Mouse (Mus musculus) ES-Bruce4 (cell line): Measurements from ENCODE around the gene Tssk2. TPM values are rescaled to one million over a fixed set of nuclear protein-coding genes. Genes with fewer than 3 reads are reported as not detected.

Source experiments
- H3K27ac ChIP-seq: 2 replicates; pipeline ENCODE4 v1.5.1; 2012; ENCODE audit warnings: low read length, inconsistent platforms; ENCODE audit not compliant: insufficient read depth
- H3K27me3 ChIP-seq: 2 replicates; pipeline ENCODE4 v1.6.1; 2012; ENCODE audit warnings: mild to moderate bottlenecking, low read length, inconsistent platforms; ENCODE audit not compliant: control insufficient read depth, poor library complexity, insufficient read depth, severe bottlenecking
- H3K36me3 ChIP-seq: 2 replicates; pipeline ENCODE4 v1.6.1; 2012; ENCODE audit warnings: inconsistent platforms, mild to moderate bottlenecking, low read length, moderate library complexity; ENCODE audit not compliant: control insufficient read depth, poor library complexity, insufficient read depth, severe bottlenecking
- H3K4me1 ChIP-seq: one replicate; pipeline ENCODE4 v1.8.1; 2011; ENCODE audit warnings: low read length; ENCODE audit not compliant: control insufficient read depth, insufficient read depth
- H3K4me3 ChIP-seq: 2 replicates; pipeline ENCODE4 v1.5.1; 2011; ENCODE audit warnings: low read depth, mild to moderate bottlenecking, low read length
- H3K9ac ChIP-seq: 2 replicates; pipeline ENCODE4 v1.6.1; 2012; ENCODE audit warnings: low read depth, mild to moderate bottlenecking, inconsistent platforms; ENCODE audit not compliant: poor library complexity, severe bottlenecking
- H3K9me3 ChIP-seq: replicated peaks from 2 replicates; pipeline ENCODE4 v1.6.1; 2012; ENCODE audit warnings: mild to moderate bottlenecking, low read length, inconsistent platforms; ENCODE audit not compliant: control insufficient read depth, poor library complexity, insufficient read depth, severe bottlenecking
- CTCF ChIP-seq: IDR thresholded peaks from one replicate; pipeline ENCODE4 v1.8.1; 2011; ENCODE audit warnings: low read depth, low read length
- EP300 ChIP-seq: IDR thresholded peaks from 2 replicates; pipeline ENCODE4 v1.6.1; 2011; ENCODE audit warnings: low read depth, low read length; ENCODE audit not compliant: insufficient read depth
- POLR2A ChIP-seq: IDR thresholded peaks from one replicate; pipeline ENCODE4 v1.8.1; 2011; ENCODE audit warnings: low read length; ENCODE audit not compliant: insufficient read depth
- polyA plus RNA-seq: library from polyadenylated mRNA; stranded (reverse); fragments of >200 nt; gene quantifications from 2 replicates; pipeline ENCODE4 v1.2.4, GENCODE M21; 2011; ENCODE audit warnings: low read depth; ENCODE audit not compliant: missing spikeins, insufficient read depth, insufficient read length

Gene Tssk2
- polyA plus RNA-seq, 1 experiment: not detected

GRCm38 (mm10) chr16:17890342-17890727 lies 8.1 kb upstream of the Tssk2 start:
- no peaks in the 10 kb centered on the region for H3K4me1 ChIP-seq
- no peaks in the 10 kb centered on the region for H3K36me3 ChIP-seq
- no peaks in the 10 kb centered on the region for H3K9me3 ChIP-seq
- H3K27ac ChIP-seq: no peak overlapping the region
- no peaks in the 10 kb centered on the region for H3K27me3 ChIP-seq
- peak overlapping the region; percentile 83; the same call in 1 of the 2 replicates for H3K9ac ChIP-seq
- peak overlapping the region; percentile 79; the same call in 1 of the 2 replicates for H3K4me3 ChIP-seq
- TF ChIP-seq CTCF (no peak), POLR2A (no peak), EP300 (no peak)

GRCm38 (mm10) chr16:17890917-17891566 lies 7.4 kb upstream of the Tssk2 start:
- H3K9me3 ChIP-seq: no peaks in the 10 kb centered on the region
- H3K4me3 ChIP-seq: peak overlapping the region; percentile 79
- H3K9ac ChIP-seq: peak overlapping the region; percentile 83
- no peaks in the 10 kb centered on the region for H3K36me3 ChIP-seq
- no peaks in the 10 kb centered on the region for H3K4me1 ChIP-seq
- H3K27ac ChIP-seq: no peak overlapping the region
- TF ChIP-seq CTCF (no peak), POLR2A (no peak)
- H3K27me3 ChIP-seq: no peaks in the 10 kb centered on the region

DNA sequence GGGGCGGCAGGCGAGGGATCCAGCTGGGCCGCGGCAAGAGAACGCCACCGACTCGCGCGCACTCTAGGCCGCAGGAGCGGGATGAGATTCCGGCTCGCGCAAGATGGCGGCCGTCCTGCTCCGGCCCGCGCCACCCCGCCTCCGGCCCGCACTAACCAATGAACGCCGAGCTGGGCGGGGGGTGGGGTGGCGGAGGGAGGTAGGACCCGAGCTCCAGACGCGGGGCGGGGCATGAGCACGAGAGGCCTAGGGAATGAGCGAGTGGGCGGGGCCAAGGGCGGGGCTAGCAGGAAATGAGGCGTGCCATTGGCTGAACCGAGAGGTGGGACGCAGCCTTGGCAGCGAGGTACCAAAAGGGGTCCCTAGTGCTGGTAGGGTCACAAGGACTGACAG lies 6.9 kb upstream of the Tssk2 start, which contains the start of gene Gm20518:
Gene Gm20518, minus strand, starts transcription at position 105 of the 393 bp plus-strand sequence.
- no peak for TF ChIP-seq EP300
- peak; percentile 46 for TF ChIP-seq POLR2A
- peak within 1 kb of the TSS; percentile 83 for H3K9ac ChIP-seq
- no peaks in the 10 kb centered on the region for H3K9me3 ChIP-seq
- H3K4me3 ChIP-seq: peak within 1 kb of the TSS; percentile 79
- no peaks in the 10 kb centered on the region for H3K36me3 ChIP-seq
- no peak within 1 kb of the TSS for H3K27ac ChIP-seq
- H3K4me1 ChIP-seq: no peaks in the 10 kb centered on the region
- no peaks in the 10 kb centered on the region for H3K27me3 ChIP-seq

DNA sequence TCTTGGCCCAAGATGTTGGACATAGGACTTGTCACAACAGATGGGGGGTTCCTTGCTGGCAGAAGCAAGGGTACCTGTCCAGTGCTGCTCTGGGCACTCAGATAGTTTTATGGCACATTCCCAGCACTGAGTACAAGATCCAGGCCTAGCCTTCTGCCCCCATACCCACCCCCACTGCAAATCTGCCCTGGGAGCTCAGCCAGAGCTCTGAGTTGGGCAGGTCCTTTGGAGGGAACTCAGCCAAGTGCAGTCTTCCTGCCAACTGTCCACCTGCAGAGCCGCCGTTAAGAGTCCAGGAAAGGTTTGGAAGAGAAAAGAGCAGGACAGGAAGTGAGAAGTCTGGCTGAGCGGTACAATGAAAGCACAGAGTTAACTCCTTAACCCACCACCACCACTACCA lies 5.8 kb upstream of the Tssk2 start:
- Histone ChIP-seq H3K27me3 (no peaks in the 10 kb centered on the region), H3K4me1 (no peaks in the 10 kb centered on the region), H3K4me3 (no peak overlapping the region), H3K9ac (no peak overlapping the region), H3K27ac (no peak overlapping the region), H3K36me3 (no peaks in the 10 kb centered on the region), H3K9me3 (no peaks in the 10 kb centered on the region)
- TF ChIP-seq CTCF: no peak
- TF ChIP-seq POLR2A: no peak
- no peak for TF ChIP-seq EP300

DNA sequence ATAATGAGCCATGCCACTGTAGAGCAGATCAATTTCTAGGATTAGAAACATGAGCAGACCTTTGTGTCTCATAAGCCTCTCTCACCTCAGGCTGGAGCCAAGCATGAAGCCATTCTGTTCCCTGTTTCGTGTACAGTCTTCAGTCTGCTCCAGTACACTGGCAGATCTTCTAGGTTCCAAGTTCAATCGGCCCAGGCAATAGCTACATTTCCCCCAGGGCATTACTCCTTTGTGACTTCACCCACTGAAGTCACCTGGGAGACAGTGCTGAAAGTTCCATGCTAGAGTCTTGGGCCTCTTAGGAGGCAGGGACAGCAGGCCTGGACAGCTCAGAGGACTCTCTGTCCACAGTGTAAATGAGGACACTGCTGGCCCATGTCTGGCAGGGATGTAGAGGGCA lies 4.5 kb upstream of the Tssk2 start, which contains the start of gene Tssk1:
Gene Tssk1, plus strand, starts transcription at position 301 of the 400 bp plus-strand sequence.
- no peak for TF ChIP-seq POLR2A
- TF ChIP-seq EP300: no peak
- no peak for TF ChIP-seq CTCF
- Histone ChIP-seq H3K9me3 (no peaks in the 10 kb centered on the region), H3K4me1 (no peaks in the 10 kb centered on the region), H3K36me3 (no peaks in the 10 kb centered on the region), H3K4me3 (no peak within 1 kb of the TSS), H3K27ac (no peak within 1 kb of the TSS), H3K9ac (no peak within 1 kb of the TSS), H3K27me3 (no peaks in the 10 kb centered on the region)

- H3K9me3 ChIP-seq: no peaks in the 10 kb centered on the region
- no peak overlapping the region for H3K4me3 ChIP-seq
- TF ChIP-seq CTCF (no peak), EP300 (no peak), POLR2A (no peak)
- H3K9ac ChIP-seq: no peak overlapping the region
- no peak overlapping the region for H3K27ac ChIP-seq
- no peaks in the 10 kb centered on the region for H3K36me3 ChIP-seq
- H3K27me3 ChIP-seq: no peaks in the 10 kb centered on the region
- H3K4me1 ChIP-seq: no peaks in the 10 kb centered on the region
These were observed 2.3 kb upstream of the Tssk2 start for GRCm38 (mm10) chr16:17896091-17896490.
